Mouse (Mus musculus): Measurements from ENCODE around the gene Hrh1.
"Not testable (repeated sequence)": the region's sequence is repeated elsewhere in the genome, so short reads cannot be mapped to it uniquely, and the experiment has no call there.

The Hrh1 gene

GRCm38 (mm10) chr6:114461536-114461935 is 63.8 kb downstream of the Hrh1 start:
- DNase-seq (ENCODE audit: low spot score): no peak

- no peak for DNase-seq (ENCODE audit: low spot score)
Observed at GRCm38 (mm10) chr6:114462747-114463146, 65.0 kb downstream of the Hrh1 start.

- DNase-seq (ENCODE audit: low spot score): no peak
Observed at GRCm38 (mm10) chr6:114473541-114473940, 75.8 kb downstream of the Hrh1 start.

GRCm38 (mm10) chr6:114474059-114474458 is 76.3 kb downstream of the Hrh1 start:
- no peak for DNase-seq (ENCODE audit: low spot score)

- DNase-seq (ENCODE audit: low spot score): no peak
Observed at GRCm38 (mm10) chr6:114474911-114475310, 77.2 kb downstream of the Hrh1 start.

- peak; percentile 27 for DNase-seq (ENCODE audit: low spot score)
Observed at GRCm38 (mm10) chr6:114478771-114479170, 81.0 kb downstream of the Hrh1 start.

GRCm38 (mm10) chr6:114479644-114480410 is 82.1 kb downstream of the Hrh1 start:
- DNase-seq (ENCODE audit: low spot score): no peak

- DNase-seq (ENCODE audit: low spot score): no peak
Observed at GRCm38 (mm10) chr6:114489371-114489770, 91.6 kb downstream of the Hrh1 start.

- DNase-seq (ENCODE audit: low spot score): not testable (repeated sequence)
Observed at GRCm38 (mm10) chr6:114492588-114492987, 94.9 kb downstream of the Hrh1 start.

GRCm38 (mm10) chr6:114494987-114495386 is 97.3 kb downstream of the Hrh1 start:
- DNase-seq (ENCODE audit: low spot score): not testable (repeated sequence)

- not testable (repeated sequence) for DNase-seq (ENCODE audit: low spot score)
Observed at GRCm38 (mm10) chr6:114514038-114514437, 116.3 kb downstream of the Hrh1 start.

- DNase-seq (ENCODE audit: low spot score): not testable (repeated sequence)
Observed at GRCm38 (mm10) chr6:114528709-114529108, 131.0 kb downstream of the Hrh1 start.

Measured in ovary, postnatal 14 days (tissue).